Mouse (Mus musculus) limb, embryonic 14.5 days (tissue): ENCODE results near the gene Cadps. TPM values are rescaled to one million over a fixed set of nuclear protein-coding genes. Genes with fewer than 3 reads are reported as not detected.

ENCODE experiments used
- ATAC-seq: fragments of 200-750 bp; cut with Nextera tagmentation; 2 replicates; pipeline ENCODE4 v1.8.0; 2017; ENCODE audit warnings: low read depth, moderate number of reproducible peaks, moderate TSS enrichment; ENCODE audit not compliant: low FRiP score
- DNase-seq: peaks from one replicate; pipeline ENCODE4 v3.0.0-alpha.2; 2015; ENCODE audit warnings: low spot score
- H3K27ac ChIP-seq: fragments of 300-500 bp; sonication (generic); replicated peaks from 2 replicates; pipeline ENCODE4 v1.5.1; 2014; ENCODE audit warnings: low read depth, mild to moderate bottlenecking, low read length, moderate library complexity, mixed read lengths
- H3K27me3 ChIP-seq: fragments of 300-500 bp; sonication (generic); 2 replicates; pipeline ENCODE4 v1.6.1; 2014; ENCODE audit warnings: low read length, mixed read lengths; ENCODE audit not compliant: control insufficient read depth, insufficient read depth
- H3K36me3 ChIP-seq: fragments of 300-500 bp; sonication (generic); 2 replicates; pipeline ENCODE4 v1.6.1; 2014; ENCODE audit warnings: mild to moderate bottlenecking, low read length, moderate library complexity, mixed read lengths; ENCODE audit not compliant: control insufficient read depth, insufficient read depth
- H3K4me1 ChIP-seq: fragments of 300-500 bp; sonication (generic); 2 replicates; pipeline ENCODE4 v1.6.1; 2014; ENCODE audit warnings: antibody characterized with exemption, low read length, mixed read lengths; ENCODE audit not compliant: control insufficient read depth, insufficient read depth
- H3K4me2 ChIP-seq: fragments of 300-500 bp; sonication (generic); replicated peaks from 2 replicates; pipeline ENCODE4 v1.6.1; 2014; ENCODE audit warnings: low read depth, mild to moderate bottlenecking, low read length, moderate library complexity; ENCODE audit not compliant: severe bottlenecking
- H3K4me3 ChIP-seq: fragments of 300-500 bp; sonication (generic); replicated peaks from 2 replicates; pipeline ENCODE4 v1.5.1; 2014; ENCODE audit warnings: low read length
- H3K9ac ChIP-seq: fragments of 300-500 bp; sonication (generic); 2 replicates; pipeline ENCODE4 v1.6.1; 2014; ENCODE audit warnings: mild to moderate bottlenecking, low read depth, low read length, moderate library complexity; ENCODE audit not compliant: severe bottlenecking
- H3K9me3 ChIP-seq: fragments of 300-500 bp; sonication (generic); 2 replicates; pipeline ENCODE4 v1.6.1; 2016; ENCODE audit warnings: low read length; ENCODE audit not compliant: control insufficient read depth
- POLR2A ChIP-seq: fragments of 200-500 bp; IDR thresholded peaks from 2 replicates; pipeline ENCODE4 v1.8.0; 2012; ENCODE audit warnings: inconsistent platforms, mild to moderate bottlenecking, moderate library complexity, borderline replicate concordance; ENCODE audit not compliant: insufficient read depth, insufficient read length; ENCODE audit errors: extremely low read depth
- WGBS: fragments of 180-500 bp; shearing (Covaris S2); extraction: QIAGEN DNeasy Blood & Tissue Kit; methylation state at CpG from one replicate; pipeline ENCODE4 v1.1.7; 2014; 5-methylcytosine and 5-hydroxymethylcytosine counted together
- polyA plus RNA-seq, 2 experiments: library from polyadenylated mRNA; depleted of rRNA in 1 of 2; stranded (reverse) in 1 of 2; unstranded in 1 of 2; fragments of >200 nt; fragmentation: Nextera tagmentation in 1 of 2; extraction: Ambion mirVana in 1 of 2; gene quantifications; 2 replicates each; pipeline versions ENCODE4 v1.2.1 to v1.2.3; 2012 to 2014

Cadps gene
- 4.2 and 5.9 TPM in 2 replicates for polyA plus RNA-seq (2012; rRNA removed)
- 2.8 and 4.9 TPM in 2 replicates for polyA plus RNA-seq (2014; fragmentation: Nextera tagmentation; extraction: Ambion mirVana)

DNA sequence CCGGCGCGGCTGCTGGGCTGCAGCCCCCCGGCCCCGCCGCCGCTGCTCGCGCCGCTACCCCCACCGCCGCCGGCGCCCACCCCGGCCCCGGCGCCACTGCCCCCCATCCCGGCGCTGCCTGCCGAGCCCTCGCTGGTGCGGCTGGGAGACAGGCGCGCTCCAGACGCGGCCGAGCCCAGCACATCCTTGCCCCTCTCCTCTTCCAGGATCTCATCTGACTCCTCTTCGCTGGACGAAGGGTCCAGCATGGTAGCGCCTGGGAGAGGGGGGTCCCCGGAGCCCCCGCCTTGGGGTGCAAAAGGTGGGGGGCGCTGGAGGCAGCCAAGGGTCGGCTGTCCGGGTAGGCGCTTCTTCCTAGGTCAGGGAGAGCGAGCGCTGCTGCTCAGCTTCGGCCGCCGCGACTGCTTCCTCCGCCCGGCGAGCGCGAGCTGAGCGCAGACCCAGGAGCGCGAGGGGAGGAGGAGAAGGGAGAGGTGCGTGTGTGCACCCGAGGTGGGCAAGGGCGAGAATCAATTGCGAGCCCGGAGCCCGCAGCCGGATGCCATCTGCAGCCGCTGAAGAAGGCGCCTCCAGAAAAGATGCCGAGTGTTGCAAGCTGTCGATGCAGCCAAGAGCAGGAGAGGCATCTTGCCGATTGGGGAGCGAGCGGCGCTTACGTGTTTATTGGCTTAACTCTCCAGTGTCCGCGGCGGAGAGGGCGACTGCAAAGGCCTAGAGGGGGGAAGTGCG is at the start of gene Cadps:
Cadps (minus strand) TSS at position 589 of the 729 bp plus-strand sequence.
- Histone ChIP-seq H3K27me3 (peaks cover 23% of the 10 kb centered on the region), H3K4me1 (peaks cover 8% of the 10 kb centered on the region; the same call in 1 of the 2 replicates), H3K27ac (no peak within 1 kb of the TSS), H3K9me3 (no peaks in the 10 kb centered on the region), H3K4me2 (peak within 1 kb of the TSS; percentile 92), H3K36me3 (no peaks in the 10 kb centered on the region), H3K9ac (peak within 1 kb of the TSS; percentile 47), H3K4me3 (peak within 1 kb of the TSS; percentile 48)
- ATAC-seq (no peak), DNase-seq (peak; percentile 10)
- under 1% methylated on average over 36 of the region's 71 CpGs for WGBS
- no peak for TF ChIP-seq POLR2A

DNA sequence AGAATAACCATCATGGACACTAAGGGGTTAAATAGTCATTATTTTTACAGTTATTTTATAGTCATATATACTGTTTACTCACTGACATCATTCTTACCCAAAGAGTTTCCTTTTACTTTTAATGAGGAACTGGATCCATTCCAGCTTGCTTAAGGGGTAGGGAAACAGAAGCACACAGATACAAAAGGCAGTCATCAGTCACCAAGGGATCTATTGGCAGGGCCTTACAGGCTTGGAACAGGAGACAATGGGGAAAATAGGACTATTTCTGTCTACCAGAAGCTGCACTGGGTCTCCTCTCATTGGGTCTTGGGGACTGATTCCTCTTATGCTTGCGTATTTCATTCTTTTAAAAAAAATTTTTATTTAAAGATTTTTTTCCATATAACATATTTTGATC is 46.7 kb upstream of the Cadps start:
- Histone ChIP-seq H3K9me3 (no peaks in the 10 kb centered on the region), H3K4me1 (no peaks in the 10 kb centered on the region), H3K4me2 (no peak overlapping the region), H3K36me3 (no peaks in the 10 kb centered on the region), H3K4me3 (no peak overlapping the region), H3K27ac (no peak overlapping the region), H3K9ac (no peak overlapping the region), H3K27me3 (no peaks in the 10 kb centered on the region)
- TF ChIP-seq POLR2A, result no peak
- ATAC-seq, result no peak
- DNase-seq, result no peak
- WGBS, result 76% methylated on average over 1 of the region's 1 CpGs

DNA sequence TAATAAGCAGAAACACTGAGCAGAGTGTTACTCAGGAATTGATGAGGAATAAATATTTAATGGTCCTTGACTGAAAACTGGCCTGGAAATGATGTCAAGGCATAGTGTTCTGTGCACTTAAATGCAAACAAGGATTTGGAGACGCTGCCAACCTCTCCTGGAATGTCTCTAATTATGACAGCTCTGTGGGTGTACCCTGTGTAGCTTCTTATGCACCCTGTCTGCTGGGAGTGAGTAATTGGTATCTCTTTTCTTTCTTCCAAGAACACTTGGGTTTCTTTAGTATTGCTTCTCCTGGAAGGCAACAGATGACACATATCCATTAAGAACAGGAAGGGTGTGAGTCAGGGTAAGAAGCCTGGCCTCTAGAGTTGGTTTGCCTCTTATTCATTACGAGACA is 42.4 kb upstream of the Cadps start:
- Histone ChIP-seq H3K4me1 (no peaks in the 10 kb centered on the region), H3K9ac (no peak overlapping the region), H3K27ac (no peak overlapping the region), H3K9me3 (no peaks in the 10 kb centered on the region), H3K27me3 (no peaks in the 10 kb centered on the region), H3K36me3 (no peaks in the 10 kb centered on the region), H3K4me2 (no peak overlapping the region), H3K4me3 (no peak overlapping the region)
- TF ChIP-seq POLR2A, result no peak
- 72% methylated on average over 2 of the region's 2 CpGs for WGBS
- ATAC-seq, result no peak
- DNase-seq, result no peak

DNA sequence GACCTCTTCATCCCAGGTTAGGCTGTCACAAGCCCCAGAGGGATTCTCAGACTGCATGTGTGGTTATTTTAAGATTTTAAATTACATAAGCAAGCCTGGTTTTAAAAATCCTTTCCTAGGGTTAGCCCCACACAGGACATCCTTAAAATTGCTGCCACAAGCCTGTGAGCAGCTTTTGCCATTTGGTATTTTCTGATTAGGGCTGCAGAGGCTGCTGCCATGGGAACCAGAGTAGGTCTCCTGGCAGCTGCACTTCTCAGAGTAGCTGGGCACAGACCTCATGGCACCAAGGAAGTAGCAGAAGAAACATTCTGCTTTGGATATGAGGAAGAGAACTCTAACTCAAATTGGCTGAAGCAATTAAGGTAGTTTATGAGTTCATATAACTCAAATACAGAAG is 21.0 kb upstream of the Cadps start:
- Histone ChIP-seq H3K4me2 (no peak overlapping the region), H3K27ac (no peak overlapping the region), H3K9ac (no peak overlapping the region), H3K9me3 (no peaks in the 10 kb centered on the region), H3K4me1 (no peaks in the 10 kb centered on the region), H3K4me3 (no peak overlapping the region), H3K36me3 (no peaks in the 10 kb centered on the region), H3K27me3 (no peaks in the 10 kb centered on the region)
- no peak for TF ChIP-seq POLR2A
- DNase-seq, result no peak
- no peak for ATAC-seq

DNA sequence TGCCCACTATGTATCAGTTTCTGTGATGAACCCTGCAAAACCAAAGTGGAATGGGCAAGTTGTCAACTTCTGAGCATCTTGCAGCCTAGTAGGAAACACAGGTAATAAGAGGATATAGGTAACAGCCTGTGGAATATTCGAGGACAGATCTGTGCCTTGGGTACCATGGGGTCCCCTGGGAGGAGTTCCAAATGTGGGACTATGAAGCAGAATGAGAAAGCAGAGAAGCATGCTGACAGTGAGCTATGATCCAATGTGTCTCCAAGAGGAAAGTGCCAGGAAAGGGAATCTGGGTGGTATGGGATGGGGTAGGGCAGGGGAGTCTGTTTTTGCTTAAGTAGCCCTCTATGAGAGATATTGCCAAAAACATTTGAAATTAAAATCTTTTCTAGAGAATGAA is 16.6 kb upstream of the Cadps start:
- Histone ChIP-seq H3K4me3 (no peak overlapping the region), H3K36me3 (no peaks in the 10 kb centered on the region), H3K27me3 (no peaks in the 10 kb centered on the region), H3K4me1 (no peaks in the 10 kb centered on the region), H3K4me2 (no peak overlapping the region), H3K9ac (no peak overlapping the region), H3K27ac (no peak overlapping the region), H3K9me3 (no peaks in the 10 kb centered on the region)
- no peak for TF ChIP-seq POLR2A
- 62% methylated on average over 1 of the region's 1 CpGs for WGBS
- DNase-seq (no peak), ATAC-seq (no peak)
